8 mouse cellular contexts compared by ENCODE assay signal in genomic region chr2:51934574-51935334, GRCm38 (mm10). TPM values are rescaled to one million over a fixed set of nuclear protein-coding genes. Genes with fewer than 3 reads are reported as not detected.
DNase-seq lines count a peak whose midpoint lies in the region; ATAC-seq and TF ChIP-seq lines count a peak whose summit lies in the region.

Gene Rbm43 (minus strand): TSS chr2:51935163.

- no peak for TF ChIP-seq POLR2A in brain, embryonic 14.5 days (IDR thresholded peaks at IDR 0.05; ENCODE audit: borderline replicate concordance, extremely low read depth, insufficient read depth, insufficient read length, poor library complexity, severe bottlenecking)

- peak within 1 kb of the TSS; percentile 85 for H3K4me2 ChIP-seq in kidney, embryonic 14.5 days (replicated peaks; ENCODE audit: low read depth, low read length)
- peak within 1 kb of the TSS; percentile 80 for H3K4me2 ChIP-seq in limb, embryonic 15.5 days
- H3K4me2 ChIP-seq in midbrain, postnatal 0 days (ENCODE audit: low read depth, low read length, poor library complexity, severe bottlenecking): peak within 1 kb of the TSS; percentile 75

- TF ChIP-seq CTCF in brain, embryonic 14.5 days (IDR thresholded peaks at IDR 0.05; ENCODE audit: borderline replicate concordance, extremely low read depth, insufficient read depth, insufficient read length): peak; percentile 37; the same call in 1 of the 2 replicates
- peak; percentile 70 for TF ChIP-seq CTCF in midbrain, postnatal 0 days (IDR thresholded peaks at IDR 0.05)

- H3K4me1 ChIP-seq in kidney, embryonic 14.5 days (ENCODE audit: control insufficient read depth, insufficient read depth, low read length): peaks cover 7% of the 10 kb centered on the region
- peaks cover 12% of the 10 kb centered on the region; the same call in 1 of the 2 replicates for H3K4me1 ChIP-seq in limb, embryonic 15.5 days
- H3K4me1 ChIP-seq in midbrain, postnatal 0 days (ENCODE audit: insufficient read depth, low read length): no peaks in the 10 kb centered on the region

- peak; percentile 69 for ATAC-seq in erythroblast, adult 5-6 weeks (replicated peaks; ENCODE audit: low FRiP score, poor library complexity, severe bottlenecking)
- peak; percentile 81 for ATAC-seq in kidney, embryonic 14.5 days (ENCODE audit: low FRiP score, low TSS enrichment)
- ATAC-seq in limb, embryonic 15.5 days (ENCODE audit: insufficient number of reproducible peaks, low FRiP score, low TSS enrichment, low read depth): peak; percentile 68; the same call in 1 of the 2 replicates
- ATAC-seq in midbrain, postnatal 0 days (ENCODE audit: low FRiP score): peak; percentile 88

- no peaks in the 10 kb centered on the region for H3K9me3 ChIP-seq in kidney, embryonic 14.5 days (ENCODE audit: control insufficient read depth, low read length)
- no peaks in the 10 kb centered on the region for H3K9me3 ChIP-seq in limb, embryonic 15.5 days
- H3K9me3 ChIP-seq in midbrain, postnatal 0 days (ENCODE audit: low read length): no peaks in the 10 kb centered on the region

- H3K4me3 ChIP-seq in kidney, embryonic 14.5 days (ENCODE audit: low read length): peak within 1 kb of the TSS; percentile 61
- peak within 1 kb of the TSS; percentile 60 for H3K4me3 ChIP-seq in limb, embryonic 15.5 days
- H3K4me3 ChIP-seq in midbrain, postnatal 0 days (ENCODE audit: low read depth, low read length): peak within 1 kb of the TSS; percentile 51

- no peaks in the 10 kb centered on the region for H3K27me3 ChIP-seq in kidney, embryonic 14.5 days (ENCODE audit: control insufficient read depth, insufficient read depth, low read length)
- no peaks in the 10 kb centered on the region for H3K27me3 ChIP-seq in limb, embryonic 15.5 days
- no peaks in the 10 kb centered on the region for H3K27me3 ChIP-seq in midbrain, postnatal 0 days (ENCODE audit: insufficient read depth, low read length)

- 1% methylated on average over 40 of the region's 48 CpGs for WGBS in kidney, embryonic 14.5 days
- under 1% methylated on average over 48 of the region's 48 CpGs for WGBS in limb, embryonic 15.5 days
- 2% methylated on average over 48 of the region's 48 CpGs for WGBS in midbrain, postnatal 0 days

- no peak within 1 kb of the TSS for H3K27ac ChIP-seq in kidney, embryonic 14.5 days (ENCODE audit: low read depth, low read length)
- H3K27ac ChIP-seq in limb, embryonic 15.5 days: peak within 1 kb of the TSS; percentile 79
- H3K27ac ChIP-seq in midbrain, postnatal 0 days (ENCODE audit: low read depth, low read length): peak within 1 kb of the TSS; percentile 38; the same call in 1 of the 2 replicates

- DNase-seq in CD4-positive helper T cell, adult 2 months (ENCODE audit: low read depth, low spot score): peak; percentile 89
- peak; percentile 82 for DNase-seq in brain, embryonic 14.5 days (ENCODE audit: low read depth)
- peak; percentile 81 for DNase-seq in heart, adult 9 months (ENCODE audit: low spot score in 2 of 2)
- peak; percentile 76 for DNase-seq in midbrain, postnatal 0 days (ENCODE audit: low spot score)
- DNase-seq in spleen, postnatal 14 days (ENCODE audit: low spot score in 2 of 2): peak; percentile 61 to 75

- H3K9ac ChIP-seq in kidney, embryonic 14.5 days (ENCODE audit: low read depth, low read length): peak within 1 kb of the TSS; percentile 67
- peak within 1 kb of the TSS; percentile 56 for H3K9ac ChIP-seq in limb, embryonic 15.5 days
- peak within 1 kb of the TSS; percentile 60 for H3K9ac ChIP-seq in midbrain, postnatal 0 days (replicated peaks; ENCODE audit: low read length, poor library complexity, severe bottlenecking)

- no peaks in the 10 kb centered on the region for H3K36me3 ChIP-seq in kidney, embryonic 14.5 days (ENCODE audit: control insufficient read depth, insufficient read depth, low read length)
- H3K36me3 ChIP-seq in limb, embryonic 15.5 days: peaks cover 3% of the 10 kb centered on the region; the same call in 1 of the 2 replicates
- H3K36me3 ChIP-seq in midbrain, postnatal 0 days (ENCODE audit: insufficient read depth, low read length): no peaks in the 10 kb centered on the region

RNA-seq across cellular contexts. Expression of gene Rbm43, which starts in this region (rescaled TPM):
- polyA plus RNA-seq in brain, embryonic 14.5 days (2012; rRNA removed): 3.4 and 3.9 TPM in 2 replicates
- total RNA-seq in erythroblast, adult 5-6 weeks (2015; ENCODE audit: low replicate concordance): 13.3 and 25.7 TPM in 2 replicates
- total RNA-seq in erythroblast, adult 5-6 weeks (2017; ENCODE audit: low replicate concordance): 12.5 and 16.9 TPM in 2 replicates
- 8.3 and 12.9 TPM in 2 replicates for polyA plus RNA-seq in kidney, embryonic 14.5 days (2014; fragmentation: Nextera tagmentation; extraction: Ambion mirVana)
- polyA plus RNA-seq in limb, embryonic 15.5 days (2015; fragmentation: Nextera tagmentation; extraction: Ambion mirVana): 16.4 and 17.6 TPM in 2 replicates
- 9.4 and 11.2 TPM in 2 replicates for total RNA-seq in midbrain, postnatal 0 days (2014; rRNA removed)
- polyA plus RNA-seq in midbrain, postnatal 0 days (2015; fragmentation: Nextera tagmentation; extraction: Ambion mirVana): 15.7 and 17.3 TPM in 2 replicates
